Mouse (Mus musculus): ENCODE measurements around the gene Gucy2d. TPM values are rescaled to one million over a fixed set of nuclear protein-coding genes. Genes with fewer than 3 reads are reported as not detected.

Gene Gucy2d
- polyA plus RNA-seq, 1 experiment, result not detected

GRCm38 (mm10) chr7:98499561-98500292, 59.5 kb downstream of the Gucy2d start:
- Histone ChIP-seq H3K4me3 (ENCODE audit: insufficient read depth, low read depth, low read length) (no peak overlapping the region), H3K27ac (ENCODE audit: insufficient read depth, low read depth, low read length) (no peak overlapping the region), H3K4me1 (ENCODE audit: control insufficient read depth, insufficient read depth, low read length) (peaks cover 23% of the 10 kb centered on the region)
- WGBS, result 77% methylated on average over 25 of the region's 25 CpGs
- TF ChIP-seq POLR2A (IDR thresholded peaks at IDR 0.05; ENCODE audit: insufficient read depth, low read depth, low read length) (no peak), CTCF (IDR thresholded peaks at IDR 0.05; ENCODE audit: insufficient read depth, low read depth, low read length) (no peak)

GRCm38 (mm10) chr7:98500470-98500869, 60.3 kb downstream of the Gucy2d start:
- 90% methylated on average over 3 of the region's 3 CpGs for WGBS
- no peak for TF ChIP-seq CTCF (IDR thresholded peaks at IDR 0.05; ENCODE audit: insufficient read depth, low read depth, low read length)
- no peak for TF ChIP-seq POLR2A (IDR thresholded peaks at IDR 0.05; ENCODE audit: insufficient read depth, low read depth, low read length)
- H3K4me1 ChIP-seq (ENCODE audit: control insufficient read depth, insufficient read depth, low read length), result peaks cover 29% of the 10 kb centered on the region
- H3K4me3 ChIP-seq (ENCODE audit: insufficient read depth, low read depth, low read length), result no peak overlapping the region
- H3K27ac ChIP-seq (ENCODE audit: insufficient read depth, low read depth, low read length), result no peak overlapping the region

- WGBS, result 84% methylated on average over 7 of the region's 7 CpGs
- H3K4me1 ChIP-seq (ENCODE audit: control insufficient read depth, insufficient read depth, low read length), result peaks cover 29% of the 10 kb centered on the region
- no peak overlapping the region for H3K27ac ChIP-seq (ENCODE audit: insufficient read depth, low read depth, low read length)
- no peak overlapping the region for H3K4me3 ChIP-seq (ENCODE audit: insufficient read depth, low read depth, low read length)
- TF ChIP-seq POLR2A (IDR thresholded peaks at IDR 0.05; ENCODE audit: insufficient read depth, low read depth, low read length) (no peak), CTCF (IDR thresholded peaks at IDR 0.05; ENCODE audit: insufficient read depth, low read depth, low read length) (no peak)
Measured at GRCm38 (mm10) chr7:98501078-98501477, 60.9 kb downstream of the Gucy2d start.

- WGBS, result 65% methylated on average over 5 of the region's 5 CpGs
- TF ChIP-seq CTCF (IDR thresholded peaks at IDR 0.05; ENCODE audit: insufficient read depth, low read depth, low read length), result no peak
- TF ChIP-seq POLR2A (IDR thresholded peaks at IDR 0.05; ENCODE audit: insufficient read depth, low read depth, low read length), result no peak
- Histone ChIP-seq H3K27ac (ENCODE audit: insufficient read depth, low read depth, low read length) (no peak overlapping the region), H3K4me1 (ENCODE audit: control insufficient read depth, insufficient read depth, low read length) (peaks cover 29% of the 10 kb centered on the region), H3K4me3 (ENCODE audit: insufficient read depth, low read depth, low read length) (no peak overlapping the region)
Measured at GRCm38 (mm10) chr7:98502921-98503320, 62.7 kb downstream of the Gucy2d start.

GRCm38 (mm10) chr7:98503951-98504647, 63.9 kb downstream of the Gucy2d start:
- peaks cover 29% of the 10 kb centered on the region for H3K4me1 ChIP-seq (ENCODE audit: control insufficient read depth, insufficient read depth, low read length)
- TF ChIP-seq POLR2A (IDR thresholded peaks at IDR 0.05; ENCODE audit: insufficient read depth, low read depth, low read length) (no peak), CTCF (IDR thresholded peaks at IDR 0.05; ENCODE audit: insufficient read depth, low read depth, low read length) (no peak)
- no peak overlapping the region for H3K27ac ChIP-seq (ENCODE audit: insufficient read depth, low read depth, low read length)
- 78% methylated on average over 6 of the region's 6 CpGs for WGBS
- H3K4me3 ChIP-seq (ENCODE audit: insufficient read depth, low read depth, low read length), result no peak overlapping the region

- TF ChIP-seq POLR2A (IDR thresholded peaks at IDR 0.05; ENCODE audit: insufficient read depth, low read depth, low read length) (no peak), CTCF (IDR thresholded peaks at IDR 0.05; ENCODE audit: insufficient read depth, low read depth, low read length) (no peak)
- H3K4me1 ChIP-seq (ENCODE audit: control insufficient read depth, insufficient read depth, low read length), result peaks cover 25% of the 10 kb centered on the region
- H3K4me3 ChIP-seq (ENCODE audit: insufficient read depth, low read depth, low read length), result no peak overlapping the region
- H3K27ac ChIP-seq (ENCODE audit: insufficient read depth, low read depth, low read length), result no peak overlapping the region
- 49% methylated on average over 5 of the region's 5 CpGs for WGBS
Measured at GRCm38 (mm10) chr7:98504726-98505314, 64.6 kb downstream of the Gucy2d start.

- no peak overlapping the region for H3K4me3 ChIP-seq (ENCODE audit: insufficient read depth, low read depth, low read length)
- WGBS, result 84% methylated on average over 3 of the region's 3 CpGs
- peaks cover 25% of the 10 kb centered on the region for H3K4me1 ChIP-seq (ENCODE audit: control insufficient read depth, insufficient read depth, low read length)
- no peak overlapping the region for H3K27ac ChIP-seq (ENCODE audit: insufficient read depth, low read depth, low read length)
- TF ChIP-seq POLR2A (IDR thresholded peaks at IDR 0.05; ENCODE audit: insufficient read depth, low read depth, low read length), result no peak
- TF ChIP-seq CTCF (IDR thresholded peaks at IDR 0.05; ENCODE audit: insufficient read depth, low read depth, low read length), result no peak
Measured at GRCm38 (mm10) chr7:98505664-98506063, 65.4 kb downstream of the Gucy2d start.

- WGBS, result 76% methylated on average over 15 of the region's 15 CpGs
- TF ChIP-seq POLR2A (IDR thresholded peaks at IDR 0.05; ENCODE audit: insufficient read depth, low read depth, low read length), result no peak
- no peak for TF ChIP-seq CTCF (IDR thresholded peaks at IDR 0.05; ENCODE audit: insufficient read depth, low read depth, low read length)
- Histone ChIP-seq H3K27ac (ENCODE audit: insufficient read depth, low read depth, low read length) (no peak overlapping the region), H3K4me3 (ENCODE audit: insufficient read depth, low read depth, low read length) (no peak overlapping the region), H3K4me1 (ENCODE audit: control insufficient read depth, insufficient read depth, low read length) (no peaks in the 10 kb centered on the region)
Measured at GRCm38 (mm10) chr7:98510961-98511958, 71.0 kb downstream of the Gucy2d start.
